Mouse (Mus musculus): ENCODE data around the gene 6430548M08Rik. TPM values are rescaled to one million over a fixed set of nuclear protein-coding genes. Genes with fewer than 3 reads are reported as not detected.

The 6430548M08Rik gene
- total RNA-seq, 2 experiments from 2014 or later: 77.7 to 152 TPM

GRCm38 (mm10) chr8:120181861-120182414, 68.0 kb downstream of the 6430548M08Rik start:
- peak in 1 of 2 experiments; percentile 43 for DNase-seq

- DNase-seq: no peak
These were observed 70.4 kb downstream of the 6430548M08Rik start for GRCm38 (mm10) chr8:120184366-120184765.

GRCm38 (mm10) chr8:120184850-120185792, 71.2 kb downstream of the 6430548M08Rik start:
- peak in 1 of 2 experiments; percentile 54 for DNase-seq

- peak; percentile 67 to 70 for DNase-seq
These were observed 72.5 kb downstream of the 6430548M08Rik start for GRCm38 (mm10) chr8:120186454-120186853.

- DNase-seq: peak; percentile 66 to 75
These were observed 74.6 kb downstream of the 6430548M08Rik start for GRCm38 (mm10) chr8:120188510-120188909.

GRCm38 (mm10) chr8:120189440-120189839, 75.5 kb downstream of the 6430548M08Rik start:
- DNase-seq: peak; percentile 48 to 53

GRCm38 (mm10) chr8:120190107-120190809, 76.3 kb downstream of the 6430548M08Rik start:
- DNase-seq: no peak

- DNase-seq: peak; percentile 98 to 99
These were observed 77.0 kb downstream of the 6430548M08Rik start for GRCm38 (mm10) chr8:120190810-120191413.

GRCm38 (mm10) chr8:120191633-120192032, 77.7 kb downstream of the 6430548M08Rik start:
- DNase-seq: no peak

- no peak for DNase-seq
These were observed 78.2 kb downstream of the 6430548M08Rik start for GRCm38 (mm10) chr8:120192118-120192517.

- DNase-seq: no peak
These were observed 87.4 kb downstream of the 6430548M08Rik start for GRCm38 (mm10) chr8:120201351-120201750.

GRCm38 (mm10) chr8:120202546-120202945, 88.6 kb downstream of the 6430548M08Rik start:
- no peak for DNase-seq

- DNase-seq: peak; percentile 89 to 90
These were observed 90.9 kb downstream of the 6430548M08Rik start for GRCm38 (mm10) chr8:120204736-120205360.

GRCm38 (mm10) chr8:120205916-120206315, 92.0 kb downstream of the 6430548M08Rik start:
- DNase-seq: peak; percentile 48 to 58

GRCm38 (mm10) chr8:120207364-120207763, 93.4 kb downstream of the 6430548M08Rik start:
- DNase-seq: no peak

GRCm38 (mm10) chr8:120208113-120208512, 94.2 kb downstream of the 6430548M08Rik start:
- DNase-seq: no peak

GRCm38 (mm10) chr8:120211345-120211744, 97.4 kb downstream of the 6430548M08Rik start:
- DNase-seq: no peak

- DNase-seq: no peak
These were observed 98.6 kb downstream of the 6430548M08Rik start for GRCm38 (mm10) chr8:120212596-120212995.

- DNase-seq: no peak
These were observed 99.3 kb downstream of the 6430548M08Rik start for GRCm38 (mm10) chr8:120213229-120213628.

- peak; percentile 51 to 53 for DNase-seq
These were observed 100.0 kb downstream of the 6430548M08Rik start for GRCm38 (mm10) chr8:120213939-120214338.

Data from adrenal gland, postnatal 36 days (tissue).